Mouse (Mus musculus) ES-E14 (cell line): ENCODE results near the gene Gm45623.

Experiments
- HCFC1 ChIP-seq: IDR thresholded peaks from 2 replicates; pipeline ENCODE4 v1.6.1; 2012; ENCODE audit warnings: low read length, inconsistent platforms, borderline replicate concordance; ENCODE audit not compliant: insufficient read depth
- ZC3H11A ChIP-seq: IDR thresholded peaks from 2 replicates; pipeline ENCODE4 v1.6.1; 2012; ENCODE audit warnings: low read depth, mild to moderate bottlenecking, inconsistent platforms, low read length, borderline replicate concordance

DNA sequence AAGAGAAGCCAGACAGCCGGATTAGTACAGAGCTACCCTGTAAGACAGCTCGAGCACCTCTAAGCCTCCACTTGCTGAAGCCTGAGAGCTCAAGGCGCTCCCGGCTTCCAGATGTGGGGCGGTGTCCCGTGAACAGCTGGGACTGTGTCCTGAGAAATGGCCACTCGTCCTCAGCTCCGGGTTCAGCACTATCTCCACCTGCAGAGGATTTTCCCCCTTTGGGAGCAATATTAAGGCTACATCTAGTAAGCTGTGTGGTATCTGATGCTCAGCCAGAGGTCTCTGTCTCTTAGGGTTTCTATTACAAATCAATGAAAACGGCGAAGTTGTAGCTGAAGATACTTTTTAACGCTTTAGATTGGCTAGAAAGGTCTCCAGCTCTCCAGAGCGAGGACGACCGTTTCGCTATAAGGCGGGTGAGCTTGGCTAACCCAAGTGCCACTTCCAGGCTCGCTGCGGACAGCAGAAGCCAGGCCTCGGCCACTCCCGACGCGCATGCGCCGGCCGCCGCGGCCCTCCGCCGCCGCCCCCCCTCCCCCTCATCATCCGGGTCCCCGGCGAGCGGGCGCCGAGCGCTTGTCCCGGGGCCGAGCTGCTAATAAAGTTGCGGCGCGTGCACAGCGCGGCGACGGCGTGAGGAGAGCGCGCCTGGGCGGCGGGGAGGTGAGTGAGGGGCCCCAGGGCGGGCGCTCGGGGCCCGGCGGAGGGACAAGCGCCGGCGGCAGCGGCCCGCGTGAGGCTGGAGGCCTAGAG, 51.0 kb downstream of the Gm45623 start, which contains the start of gene Smad5:
- TF ChIP-seq HCFC1 (no peak), ZC3H11A (no peak)
